Mouse (Mus musculus): ENCODE measurements around the gene Plcb4.

DNA sequence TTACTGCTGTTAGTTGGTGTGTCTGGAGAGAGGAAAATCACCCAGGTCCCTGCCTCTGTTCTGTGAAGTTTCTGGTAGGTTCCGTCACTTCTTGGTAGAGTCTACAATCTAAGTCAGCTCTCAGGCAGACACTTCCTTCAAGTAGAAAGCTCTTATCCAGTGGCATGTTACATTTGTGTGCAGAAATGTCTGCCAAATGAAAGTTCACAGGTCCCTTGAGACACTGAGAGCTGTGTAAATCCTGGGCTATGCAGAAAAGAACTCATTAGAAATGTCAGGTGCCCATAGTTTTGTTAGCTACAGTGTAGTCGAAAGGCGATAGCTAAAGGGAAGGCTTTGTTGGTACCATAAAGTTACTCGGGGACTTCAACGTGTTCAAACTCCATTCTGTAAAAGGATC is 108.7 kb downstream of the Plcb4 start:
- no peak for TF ChIP-seq CTCF (IDR thresholded peaks at IDR 0.05; ENCODE audit: low read depth)
- no peak for TF ChIP-seq EP300 (optimal IDR thresholded peaks at IDR 0.05)
